Mouse (Mus musculus) liver, postnatal 0 days (tissue): ENCODE results near the gene Csrnp1.

Experiments used
- CTCF ChIP-seq: sonication (generic); IDR thresholded peaks from 2 replicates; pipeline ENCODE4 v1.5.1; 2016; ENCODE audit warnings: antibody characterized with exemption, low read depth
- EP300 ChIP-seq: IDR thresholded peaks from 2 replicates; pipeline ENCODE4 v1.6.1; 2016; ENCODE audit warnings: antibody characterized with exemption, low read depth, mild to moderate bottlenecking

GRCm38 (mm10) chr9:120001945-120002725 lies 17.7 kb upstream of the Csrnp1 start:
- TF ChIP-seq CTCF = no peak
- peak; percentile 82 for TF ChIP-seq EP300
